Mouse (Mus musculus) cortical plate, adult 2 months (tissue): ENCODE results near the gene Cachd1.

Experiments used
- CTCF ChIP-seq: fragments of 200-500 bp; IDR thresholded peaks from 2 replicates; pipeline ENCODE4 v1.5.1; 2011; ENCODE audit warnings: mild to moderate bottlenecking, control low read depth, low read length; ENCODE audit not compliant: insufficient read depth; ENCODE audit errors: extremely low read depth
- POLR2A ChIP-seq: fragments of 200-500 bp; IDR thresholded peaks from 2 replicates; pipeline ENCODE4 v1.6.1; 2011; ENCODE audit warnings: mild to moderate bottlenecking, low read length, control low read depth; ENCODE audit not compliant: insufficient read depth; ENCODE audit errors: extremely low read depth

- TF ChIP-seq POLR2A (no peak), CTCF (no peak)
These were observed 109.6 kb downstream of the Cachd1 start for GRCm38 (mm10) chr4:100885793-100886742.
